Mouse (Mus musculus): ENCODE measurements at regions not wholly inside any gene's neighbourhood (a gene's known extent, or its start where the extent isn't known, plus 50 kb on each side); places are given as distances from the start of the nearest gene placed in this dataset.

- 68% methylated on average over 8 of the region's 8 CpGs for WGBS
- Histone ChIP-seq H3K4me3 (replicated peaks; ENCODE audit: extremely low read depth, low read depth, low read length) (no peak overlapping the region), H3K4me1 (ENCODE audit: control insufficient read depth, insufficient read depth, low read length) (no peaks in the 10 kb centered on the region; the same call in none of the 2 replicates)
- DNase-seq: no peak
- TF ChIP-seq POLR2A (IDR thresholded peaks at IDR 0.05; ENCODE audit: borderline replicate concordance, extremely low read depth, low read depth, low read length) (no peak), CTCF (IDR thresholded peaks at IDR 0.05; ENCODE audit: insufficient read depth, low read length) (no peak)
Observed at GRCm38 (mm10) chr9:30716421-30717170, 205.7 kb downstream of the Adamts15 start.

GRCm38 (mm10) chr9:30710131-30710530, 212.1 kb downstream of the Adamts15 start:
- no peak for TF ChIP-seq CTCF (IDR thresholded peaks at IDR 0.05; ENCODE audit: insufficient read depth, low read length)
- TF ChIP-seq POLR2A (IDR thresholded peaks at IDR 0.05; ENCODE audit: borderline replicate concordance, extremely low read depth, low read depth, low read length): no peak
- Histone ChIP-seq H3K4me1 (ENCODE audit: control insufficient read depth, insufficient read depth, low read length) (no peaks in the 10 kb centered on the region), H3K4me3 (replicated peaks; ENCODE audit: extremely low read depth, low read depth, low read length) (no peak overlapping the region)
- no peak for DNase-seq
- 86% methylated on average over 5 of the region's 5 CpGs for WGBS

GRCm38 (mm10) chr9:30699848-30700247, 222.4 kb downstream of the Adamts15 start:
- Histone ChIP-seq H3K4me3 (replicated peaks; ENCODE audit: extremely low read depth, low read depth, low read length) (no peak overlapping the region), H3K4me1 (ENCODE audit: control insufficient read depth, insufficient read depth, low read length) (no peaks in the 10 kb centered on the region)
- WGBS: 43% methylated on average over 5 of the region's 5 CpGs
- TF ChIP-seq POLR2A (IDR thresholded peaks at IDR 0.05; ENCODE audit: borderline replicate concordance, extremely low read depth, low read depth, low read length) (no peak), CTCF (IDR thresholded peaks at IDR 0.05; ENCODE audit: insufficient read depth, low read length) (no peak)
- no peak for DNase-seq

- DNase-seq: no peak
- no peaks in the 10 kb centered on the region for H3K4me1 ChIP-seq (ENCODE audit: control insufficient read depth, insufficient read depth, low read length)
- H3K4me3 ChIP-seq (replicated peaks; ENCODE audit: extremely low read depth, low read depth, low read length): no peak overlapping the region
- TF ChIP-seq POLR2A (IDR thresholded peaks at IDR 0.05; ENCODE audit: borderline replicate concordance, extremely low read depth, low read depth, low read length): no peak
- no peak for TF ChIP-seq CTCF (IDR thresholded peaks at IDR 0.05; ENCODE audit: insufficient read depth, low read length)
- WGBS: 68% methylated on average over 1 of the region's 1 CpGs
Observed at GRCm38 (mm10) chr9:30697533-30697932, 224.7 kb downstream of the Adamts15 start.

GRCm38 (mm10) chr9:30668095-30668494, 241.2 kb downstream of the Snx19 start:
- Histone ChIP-seq H3K4me1 (ENCODE audit: control insufficient read depth, insufficient read depth, low read length) (no peaks in the 10 kb centered on the region), H3K4me3 (replicated peaks; ENCODE audit: extremely low read depth, low read depth, low read length) (no peak overlapping the region)
- no peak for DNase-seq
- no peak for TF ChIP-seq CTCF (IDR thresholded peaks at IDR 0.05; ENCODE audit: insufficient read depth, low read length)
- no peak for TF ChIP-seq POLR2A (IDR thresholded peaks at IDR 0.05; ENCODE audit: borderline replicate concordance, extremely low read depth, low read depth, low read length)

GRCm38 (mm10) chr9:30662456-30662855, 235.5 kb downstream of the Snx19 start:
- Histone ChIP-seq H3K4me1 (ENCODE audit: control insufficient read depth, insufficient read depth, low read length) (no peaks in the 10 kb centered on the region), H3K4me3 (replicated peaks; ENCODE audit: extremely low read depth, low read depth, low read length) (no peak overlapping the region)
- WGBS: 73% methylated on average over 6 of the region's 6 CpGs
- DNase-seq: no peak
- TF ChIP-seq POLR2A (IDR thresholded peaks at IDR 0.05; ENCODE audit: borderline replicate concordance, extremely low read depth, low read depth, low read length): no peak
- no peak for TF ChIP-seq CTCF (IDR thresholded peaks at IDR 0.05; ENCODE audit: insufficient read depth, low read length)

- no peak for DNase-seq
- Histone ChIP-seq H3K4me3 (replicated peaks; ENCODE audit: extremely low read depth, low read depth, low read length) (no peak overlapping the region), H3K4me1 (ENCODE audit: control insufficient read depth, insufficient read depth, low read length) (0 out of 2 replicates have a peak, but pooled peaks cover 3% of the 10 kb centered on the region)
- TF ChIP-seq CTCF (IDR thresholded peaks at IDR 0.05; ENCODE audit: insufficient read depth, low read length) (no peak), POLR2A (IDR thresholded peaks at IDR 0.05; ENCODE audit: borderline replicate concordance, extremely low read depth, low read depth, low read length) (no peak)
- 62% methylated on average over 5 of the region's 5 CpGs for WGBS
Observed at GRCm38 (mm10) chr9:30653961-30654360, 227.1 kb downstream of the Snx19 start.

- 0 out of 2 replicates have a peak, but pooled peaks cover 3% of the 10 kb centered on the region for H3K4me1 ChIP-seq (ENCODE audit: control insufficient read depth, insufficient read depth, low read length)
- DNase-seq: no peak
- H3K4me3 ChIP-seq (replicated peaks; ENCODE audit: extremely low read depth, low read depth, low read length): no peak overlapping the region
- no peak for TF ChIP-seq CTCF (IDR thresholded peaks at IDR 0.05; ENCODE audit: insufficient read depth, low read length)
- TF ChIP-seq POLR2A (IDR thresholded peaks at IDR 0.05; ENCODE audit: borderline replicate concordance, extremely low read depth, low read depth, low read length): no peak
- WGBS: 85% methylated on average over 3 of the region's 3 CpGs
Observed at GRCm38 (mm10) chr9:30653210-30653609, 226.3 kb downstream of the Snx19 start.

- Histone ChIP-seq H3K4me1 (ENCODE audit: control insufficient read depth, insufficient read depth, low read length) (0 out of 2 replicates have a peak, but pooled peaks cover 3% of the 10 kb centered on the region), H3K4me3 (replicated peaks; ENCODE audit: extremely low read depth, low read depth, low read length) (no peak overlapping the region)
- no peak for DNase-seq
- TF ChIP-seq POLR2A (IDR thresholded peaks at IDR 0.05; ENCODE audit: borderline replicate concordance, extremely low read depth, low read depth, low read length) (no peak), CTCF (IDR thresholded peaks at IDR 0.05; ENCODE audit: insufficient read depth, low read length) (no peak)
- 82% methylated on average over 13 of the region's 13 CpGs for WGBS
Observed at GRCm38 (mm10) chr9:30649392-30650054, 222.6 kb downstream of the Snx19 start.
